Mouse (Mus musculus): Measurements from ENCODE around the gene Slfn3.

DNA sequence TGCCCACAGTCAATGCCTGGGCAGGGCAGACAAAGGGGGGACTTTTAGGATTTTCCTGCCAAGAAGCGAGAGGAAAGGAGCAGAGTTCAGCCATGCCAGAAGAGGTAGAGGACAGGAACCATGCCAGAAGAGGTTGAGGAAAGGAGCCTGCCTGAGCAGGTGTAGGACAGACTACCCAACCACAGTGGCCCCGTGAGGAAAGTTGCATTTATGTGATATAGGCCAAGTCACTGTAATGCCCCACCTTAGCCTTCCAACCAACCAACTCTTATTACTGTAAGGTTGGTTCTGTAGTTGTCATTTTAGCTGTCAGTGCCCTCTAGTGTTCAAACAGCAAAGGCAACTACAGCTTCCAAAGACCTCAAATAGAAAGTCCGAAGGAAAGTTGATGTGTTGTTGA lies 871 bp downstream of the Slfn3 start:
- TF ChIP-seq USF1 (IDR thresholded peaks at IDR 0.05; ENCODE audit: low read depth) (no peak), CTCF (IDR thresholded peaks at IDR 0.05; ENCODE audit: control insufficient read depth, insufficient read depth, insufficient read length) (no peak), CEBPB (IDR thresholded peaks at IDR 0.05; ENCODE audit: low read depth) (no peak), MAX (IDR thresholded peaks at IDR 0.05) (no peak)

Data from C2C12 (cell line).